Mouse (Mus musculus): ENCODE measurements around the gene Igsf3.
A peak's percentile ranks its signal among the peaks of the same experiment; 100 is the strongest.
"Not testable (repeated sequence)": the region's sequence is repeated elsewhere in the genome, so short reads cannot be mapped to it uniquely, and the experiment has no call there.

Igsf3 gene

GRCm38 (mm10) chr3:101407568-101407967 lies 30.7 kb downstream of the Igsf3 start:
- DNase-seq = no peak

- DNase-seq = no peak
Measured at GRCm38 (mm10) chr3:101408953-101409750, 32.3 kb downstream of the Igsf3 start.

- no peak for DNase-seq
Measured at GRCm38 (mm10) chr3:101410202-101410601, 33.3 kb downstream of the Igsf3 start.

- DNase-seq = no peak
Measured at GRCm38 (mm10) chr3:101410745-101411144, 33.9 kb downstream of the Igsf3 start.

- DNase-seq = no peak
Measured at GRCm38 (mm10) chr3:101411626-101412025, 34.7 kb downstream of the Igsf3 start.

- no peak for DNase-seq
Measured at GRCm38 (mm10) chr3:101412115-101412514, 35.2 kb downstream of the Igsf3 start.

- not testable (repeated sequence) for DNase-seq
Measured at GRCm38 (mm10) chr3:101413013-101413412, 36.1 kb downstream of the Igsf3 start.

GRCm38 (mm10) chr3:101418740-101419652 lies 42.1 kb downstream of the Igsf3 start:
- no peak for DNase-seq

- no peak for DNase-seq
Measured at GRCm38 (mm10) chr3:101419653-101419994, 42.7 kb downstream of the Igsf3 start.

GRCm38 (mm10) chr3:101423188-101423587 lies 46.3 kb downstream of the Igsf3 start:
- no peak for DNase-seq

- DNase-seq = no peak
Measured at GRCm38 (mm10) chr3:101424295-101424885, 47.5 kb downstream of the Igsf3 start.

- DNase-seq = no peak
Measured at GRCm38 (mm10) chr3:101429982-101430754, 53.3 kb downstream of the Igsf3 start.

GRCm38 (mm10) chr3:101430755-101431115 lies 53.9 kb downstream of the Igsf3 start:
- DNase-seq = no peak

GRCm38 (mm10) chr3:101435672-101436071 lies 58.8 kb downstream of the Igsf3 start:
- no peak for DNase-seq

- no peak for DNase-seq
Measured at GRCm38 (mm10) chr3:101436469-101436868, 59.6 kb downstream of the Igsf3 start.

- DNase-seq = no peak
Measured at GRCm38 (mm10) chr3:101437021-101437563, 60.2 kb downstream of the Igsf3 start.

- peak; percentile 9 for DNase-seq
Measured at GRCm38 (mm10) chr3:101443265-101443881, 66.5 kb downstream of the Igsf3 start.

- DNase-seq = no peak
Measured at GRCm38 (mm10) chr3:101444437-101444836, 67.6 kb downstream of the Igsf3 start.

GRCm38 (mm10) chr3:101447239-101447638 lies 70.4 kb downstream of the Igsf3 start:
- DNase-seq = no peak

GRCm38 (mm10) chr3:101448765-101449164 lies 71.9 kb downstream of the Igsf3 start:
- DNase-seq = no peak

- DNase-seq = no peak
Measured at GRCm38 (mm10) chr3:101450811-101451428, 74.0 kb downstream of the Igsf3 start.

- no peak for DNase-seq
Measured at GRCm38 (mm10) chr3:101460618-101461017, 83.7 kb downstream of the Igsf3 start.

All from kidney, adult 9 months (tissue).